Mouse (Mus musculus): ENCODE results near the gene Dffa.

- no peak for TF ChIP-seq NANOG (IDR thresholded peaks at IDR 0.05; ENCODE audit: borderline replicate concordance, low read length)
- no peak for TF ChIP-seq CTCF (conservative IDR thresholded peaks at IDR 0.05; ENCODE audit: low read length)
Measured at GRCm38 (mm10) chr4:149055847-149056246, 48.1 kb upstream of the Dffa start.
